In genomic region chr3:79239066-79239462, GRCm38 (mm10) we compare ENCODE assay signal across 12 mouse cellular contexts. TPM values are rescaled to one million over a fixed set of nuclear protein-coding genes. Genes with fewer than 3 reads are reported as not detected.
DNase-seq lines count a peak whose midpoint lies in the region; ATAC-seq and TF ChIP-seq lines count a peak whose summit lies in the region.
"Had no signal": no experiment of that assay in that cellular context is flagged by ENCODE, and none has a peak within 500 bp of the region (broad histone marks: within the 10 kb centered on the region; RNA-seq: fewer than 3 reads in every experiment).

No protein-coding gene starts in this region.

- no peak for TF ChIP-seq POLR2A in thymus, adult 2 months (IDR thresholded peaks at IDR 0.05; ENCODE audit: control insufficient read depth, extremely low read depth, insufficient read depth, low read length, poor library complexity)

- no peaks in the 10 kb centered on the region for H3K27me3 ChIP-seq in thymus, adult 2 months (ENCODE audit: control insufficient read depth, insufficient read depth, low read length)
- H3K27me3 ChIP-seq in liver, embryonic 11.5 days (replicated peaks; ENCODE audit: control insufficient read depth, insufficient read depth, low read length), result no peaks in the 10 kb centered on the region

- H3K4me3 ChIP-seq in thymus, adult 2 months (ENCODE audit: control insufficient read depth, insufficient read depth, low read length), result no peak overlapping the region; the same call in 1 of the 2 replicates
- no peak overlapping the region for H3K4me3 ChIP-seq in liver, embryonic 11.5 days (ENCODE audit: low read depth, low read length)
- H3K4me3 ChIP-seq: erythroblast, embryonic 14.5 days had no signal

- H3K9ac ChIP-seq in liver, embryonic 11.5 days (ENCODE audit: low read depth, low read length), result no peak overlapping the region

- no peaks in the 10 kb centered on the region for H3K9me3 ChIP-seq in liver, embryonic 11.5 days (ENCODE audit: control insufficient read depth, low read length)

- intact Hi-C loops in heart, postnatal 14 days (cut with DNase I), result no loop called here
- intact Hi-C loops in gastrocnemius, postnatal 14 days (cut with DNase I; ENCODE audit: low total_unique reads), result loop anchor here (5.0 kb wide), 1 partner anchor 43 kb away; no protein-coding TSS in a partner anchor

- no peak for ATAC-seq in liver, embryonic 11.5 days (replicated peaks; ENCODE audit: low FRiP score)

- 0 out of 2 replicates have a peak overlapping the region, but pooled peaks have one; percentile 25 for H3K4me2 ChIP-seq in liver, embryonic 11.5 days

- TF ChIP-seq CTCF in thymus, adult 2 months (IDR thresholded peaks at IDR 0.05; ENCODE audit: borderline replicate concordance, control insufficient read depth, extremely low read depth, insufficient read depth, low read length, poor library complexity), result no peak

- 4% methylated on average over 6 of the region's 6 CpGs for WGBS in thymus, adult 2 months
- WGBS in liver, embryonic 11.5 days, result 78% methylated on average over 6 of the region's 6 CpGs

- H3K4me1 ChIP-seq in thymus, adult 2 months (replicated peaks; ENCODE audit: control insufficient read depth, insufficient read depth, low read length), result peaks cover 21% of the 10 kb centered on the region
- H3K4me1 ChIP-seq in liver, embryonic 11.5 days (replicated peaks; ENCODE audit: control insufficient read depth, insufficient read depth, low read length), result peaks cover 22% of the 10 kb centered on the region

- H3K36me3 ChIP-seq in thymus, adult 2 months (ENCODE audit: control insufficient read depth, insufficient read depth, low read length), result no peaks in the 10 kb centered on the region
- no peaks in the 10 kb centered on the region for H3K36me3 ChIP-seq in liver, embryonic 11.5 days (ENCODE audit: control insufficient read depth, insufficient read depth, low read length)

- DNase-seq in heart, adult 11 months, result peak; percentile 76
- no peak for DNase-seq in heart, postnatal 14 days
- no peak for DNase-seq in thymus, adult 2 months
- no peak for DNase-seq in thymus, adult 18-20 months
- DNase-seq in liver, embryonic 11.5 days (ENCODE audit: low spot score), result no peak
- DNase-seq in thymus, postnatal 25 days, result peak; percentile 33
- no peak for DNase-seq in frontal cortex, postnatal 25 days (ENCODE audit: low spot score in 2 of 2)
- DNase-seq in gastrocnemius, postnatal 14 days, result no peak
- DNase-seq: cerebellum, postnatal 14 days; heart, postnatal 36 days had no signal

- H3K27ac ChIP-seq in thymus, adult 2 months (ENCODE audit: control insufficient read depth, insufficient read depth, low read length), result peak overlapping the region; percentile 2
- H3K27ac ChIP-seq in liver, embryonic 11.5 days (ENCODE audit: low read depth, low read length), result no peak overlapping the region; the same call in 1 of the 2 replicates
- H3K27ac ChIP-seq: kidney, postnatal 0 days had no signal

RNA-seq across cellular contexts. Expression of gene Rapgef2, which starts 47.3 kb away (rescaled TPM):
- 10 to 100 TPM; 34.9 to 35.6 TPM for total RNA-seq in heart, postnatal 14 days (2021)
- 8.7 and 9.7 TPM in 2 replicates for polyA plus RNA-seq in thymus, adult 2 months (2012; rRNA removed)
- polyA plus RNA-seq in liver, embryonic 11.5 days (2014; fragmentation: Nextera tagmentation; extraction: Ambion mirVana), result 2.7 and 3.1 TPM in 2 replicates
- total RNA-seq in gastrocnemius, postnatal 14 days (2021), result 10 to 100 TPM; 20.5 to 21.0 TPM

Comparison
In these comparisons a context has a peak if more than half of its experiments do, and no peak if none do; other contexts are left out.
1. DNase-seq: peak in heart, adult 11 months (single experiment) and thymus, postnatal 25 days (single experiment); none in heart, postnatal 14 days (0 of 2), thymus, adult 2 months (single experiment), thymus, adult 18-20 months (0 of 2), liver, embryonic 11.5 days (single experiment), frontal cortex, postnatal 25 days (0 of 2) and gastrocnemius, postnatal 14 days (single experiment).